Mouse (Mus musculus) mouse embryonic stem cell (cell line): ENCODE measurements around the gene Dok4.

Experiments used
- in situ Hi-C, 2 experiments: fragments of 300-500 bp; cut with MboI; formaldehyde crosslinking; loops; 1 replicate in 1 of 2; 3 replicates in 1 of 2; pipeline ENCODE4 v1.14.3; 2019 to 2020; ENCODE audit warnings: low sequenced_read_pairs in 2 of 2, low pct_unique_long_range_greater_than_20kb in 1 of 2, mixed read lengths in 1 of 2; ENCODE audit not compliant: unreplicated experiment in 1 of 2

Gene Dok4

GRCm38 (mm10) chr8:94876197-94876730 is at the start of gene Dok4:
TSS of gene Dok4 (minus strand) at chr8:94876330.
- in situ Hi-C loops = no loop called here

GRCm38 (mm10) chr8:94923405-94923804 is 47.3 kb upstream of the Dok4 start, which contains the start of gene Adgrg5:
TSS of gene Adgrg5 (plus strand) at chr8:94923694.
- in situ Hi-C loops = no loop called here

- in situ Hi-C loops = no loop called here
Observed at GRCm38 (mm10) chr8:94922602-94923001, 46.5 kb upstream of the Dok4 start.

GRCm38 (mm10) chr8:94922176-94922575 is 46.0 kb upstream of the Dok4 start:
- in situ Hi-C loops = no loop called here

- in situ Hi-C loops = no loop called here
Observed at GRCm38 (mm10) chr8:94919256-94919655, 43.1 kb upstream of the Dok4 start.

GRCm38 (mm10) chr8:94917851-94918495 is 41.8 kb upstream of the Dok4 start, which contains the start of gene Ccdc102a:
TSS of gene Ccdc102a (minus strand) at chr8:94918098.
- in situ Hi-C loops = no loop called here

GRCm38 (mm10) chr8:94917352-94917751 is 41.2 kb upstream of the Dok4 start:
- in situ Hi-C loops = no loop called here

GRCm38 (mm10) chr8:94916960-94917324 is 40.8 kb upstream of the Dok4 start:
- in situ Hi-C loops = no loop called here

GRCm38 (mm10) chr8:94916311-94916959 is 40.3 kb upstream of the Dok4 start:
- in situ Hi-C loops = no loop called here

GRCm38 (mm10) chr8:94914701-94915101 is 38.6 kb upstream of the Dok4 start:
- in situ Hi-C loops = no loop called here

GRCm38 (mm10) chr8:94914256-94914655 is 38.1 kb upstream of the Dok4 start:
- in situ Hi-C loops = no loop called here

GRCm38 (mm10) chr8:94913061-94913660 is 37.0 kb upstream of the Dok4 start:
- in situ Hi-C loops = no loop called here

- in situ Hi-C loops = loop anchor here (5.0 to 10.0 kb wide), 3 partner anchors 37 to 194 kb away; no protein-coding TSS in a partner anchor
Observed at GRCm38 (mm10) chr8:94908847-94909246, 32.7 kb upstream of the Dok4 start.

GRCm38 (mm10) chr8:94907591-94908300 is 31.6 kb upstream of the Dok4 start:
- in situ Hi-C loops = loop anchor here (5.0 to 10.0 kb wide), 3 partner anchors 35 to 193 kb away; no protein-coding TSS in a partner anchor

- in situ Hi-C loops = loop anchor here (5.0 to 10.0 kb wide), 3 partner anchors 32 to 190 kb away; no protein-coding TSS in a partner anchor
Observed at GRCm38 (mm10) chr8:94904450-94905175, 28.5 kb upstream of the Dok4 start.

GRCm38 (mm10) chr8:94903709-94904108 is 27.6 kb upstream of the Dok4 start:
- in situ Hi-C loops = loop anchor here in 1 of 2 experiments (10.0 kb wide), 1 partner anchor 189 kb away; no protein-coding TSS in a partner anchor

GRCm38 (mm10) chr8:94901031-94901430 is 24.9 kb upstream of the Dok4 start:
- in situ Hi-C loops = loop anchor here in 1 of 2 experiments (10.0 kb wide), 1 partner anchor 186 kb away; no protein-coding TSS in a partner anchor

GRCm38 (mm10) chr8:94900617-94901016 is 24.5 kb upstream of the Dok4 start:
- in situ Hi-C loops = loop anchor here in 1 of 2 experiments (10.0 kb wide), 1 partner anchor 186 kb away; no protein-coding TSS in a partner anchor
